Mouse (Mus musculus) lung, postnatal 14 days (tissue): ENCODE data around the gene Tmem132d.

Experiments used
- DNase-seq: peaks from one replicate; pipeline ENCODE4 v3.0.0; 2021

The Tmem132d gene

DNA sequence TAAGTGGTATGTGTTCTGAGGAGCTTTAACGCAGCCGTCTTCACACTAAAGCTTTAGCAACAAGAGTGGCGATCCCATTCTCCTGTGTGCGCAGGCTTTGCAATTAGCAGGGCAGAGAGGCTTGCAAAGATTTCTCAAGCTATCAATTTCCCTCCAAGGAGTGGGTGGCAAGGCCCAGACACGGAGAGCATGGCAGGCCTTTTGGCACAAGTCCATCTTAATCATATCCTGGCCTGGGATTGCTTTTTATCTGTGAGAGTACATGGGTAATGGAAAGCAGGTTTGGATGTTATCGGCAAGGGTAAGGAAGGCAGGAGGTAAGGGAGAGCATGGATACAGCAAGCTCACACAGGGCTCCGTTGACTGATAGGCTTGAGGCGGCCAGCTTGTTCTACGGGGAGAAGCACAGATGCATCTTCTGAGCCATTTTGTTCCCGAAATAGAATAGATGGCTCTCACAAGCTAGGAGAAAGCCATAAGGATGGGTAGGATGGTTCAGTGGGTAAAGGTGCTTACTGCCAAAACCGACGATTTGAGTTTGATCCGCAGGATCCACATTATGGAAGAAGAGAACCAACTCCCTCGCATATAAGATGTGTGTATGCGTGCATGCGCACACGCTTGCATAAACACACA lies 228.1 kb downstream of the Tmem132d start:
- DNase-seq, result no peak

DNA sequence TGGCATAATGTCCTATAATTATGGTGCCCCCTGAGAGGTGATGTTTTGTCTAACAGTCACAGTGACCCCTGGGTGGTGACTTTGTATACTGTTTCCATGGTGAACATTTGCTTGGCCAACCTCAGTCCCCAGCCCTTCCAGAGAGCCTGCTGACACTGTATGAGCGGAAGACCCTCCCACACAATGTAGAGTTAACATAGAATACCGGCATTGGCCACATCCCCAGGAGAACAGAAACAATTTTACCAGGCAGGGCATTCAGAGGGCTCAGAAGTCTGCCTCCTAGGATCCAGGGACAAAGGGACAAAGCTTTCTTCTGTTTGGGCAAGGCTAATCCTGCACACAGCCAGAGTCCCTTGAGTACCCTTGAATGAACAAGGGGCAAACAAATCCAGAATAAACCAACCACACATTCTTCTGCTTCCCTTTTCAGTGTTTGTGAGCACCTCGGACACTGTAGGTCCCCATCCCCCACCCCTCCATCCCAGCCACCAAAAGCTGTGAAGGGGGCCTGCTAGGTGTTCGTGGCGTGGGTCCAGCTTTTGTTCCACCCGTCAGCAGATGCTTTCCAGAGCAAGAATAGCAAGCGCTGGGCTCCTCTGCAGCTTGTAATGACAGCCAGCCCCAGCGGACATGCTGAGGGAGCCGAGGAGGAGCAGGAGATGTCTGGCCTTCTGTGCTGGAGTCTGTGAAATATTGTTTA lies 228.8 kb downstream of the Tmem132d start:
- DNase-seq, result peak; percentile 0

DNA sequence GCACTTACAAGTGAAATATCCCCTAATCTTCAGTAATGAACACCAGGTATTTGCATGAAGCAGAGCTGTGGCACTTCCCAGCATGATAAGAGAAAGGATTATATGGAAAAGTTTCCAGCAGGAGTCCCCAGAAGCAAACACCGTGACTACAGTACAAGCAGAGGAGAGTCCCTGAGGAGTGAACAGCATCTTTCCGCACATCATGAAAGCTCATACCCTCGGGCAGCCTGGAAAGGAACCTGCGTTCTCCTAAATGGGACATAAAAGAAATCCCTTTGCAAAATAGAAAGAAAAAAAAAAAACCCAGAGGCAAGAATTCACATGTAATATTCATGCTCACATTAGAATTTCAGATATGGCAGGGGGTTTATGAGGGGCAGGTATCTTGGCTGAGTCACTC lies 238.8 kb downstream of the Tmem132d start:
- no peak for DNase-seq

DNA sequence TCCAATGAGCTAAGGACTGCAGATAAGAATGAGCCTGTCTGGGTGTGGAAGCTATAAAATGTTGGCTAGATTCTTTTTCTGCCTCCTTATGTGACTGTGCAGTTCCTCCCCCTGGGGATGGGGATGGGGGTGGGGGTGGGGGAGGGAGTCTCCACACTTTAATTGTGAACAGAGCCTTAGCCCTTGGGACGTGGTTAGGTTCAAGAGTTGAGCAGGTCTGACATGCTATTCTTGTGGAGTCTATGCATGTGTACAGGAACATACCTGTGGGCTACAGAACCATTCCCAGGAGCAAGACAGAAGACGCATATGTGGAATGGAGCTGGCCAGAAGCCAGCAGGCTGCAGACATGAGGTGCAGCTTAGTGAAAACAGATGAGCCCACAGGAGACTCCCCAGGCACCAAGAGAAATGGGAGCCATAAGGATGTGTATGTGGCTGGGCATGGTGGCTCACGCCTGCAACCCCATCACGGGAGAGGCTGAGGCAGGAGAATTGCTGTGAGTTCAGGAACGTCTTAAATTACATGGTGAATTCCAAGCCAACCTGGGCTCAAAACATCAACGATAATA lies 240.3 kb downstream of the Tmem132d start:
- no peak for DNase-seq

DNA sequence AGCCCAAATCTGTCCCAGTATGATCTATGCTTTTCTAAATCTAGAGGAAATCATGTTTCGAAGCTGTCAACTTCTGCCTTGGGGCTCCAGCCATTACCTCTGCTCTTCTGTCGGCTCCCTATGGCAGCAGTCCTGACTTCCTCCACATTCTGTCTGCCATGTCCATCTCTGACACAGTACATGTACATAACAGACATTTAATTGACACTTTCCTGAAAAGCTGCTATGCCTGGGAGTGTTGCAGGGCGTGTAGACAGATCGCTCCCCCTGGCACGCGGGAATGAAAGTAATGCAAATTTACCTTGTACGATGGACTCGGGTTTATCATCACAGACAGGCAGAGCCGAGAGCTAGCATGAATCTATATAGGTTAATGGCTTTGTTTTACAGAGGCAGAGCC lies 241.2 kb downstream of the Tmem132d start:
- DNase-seq, result no peak

DNA sequence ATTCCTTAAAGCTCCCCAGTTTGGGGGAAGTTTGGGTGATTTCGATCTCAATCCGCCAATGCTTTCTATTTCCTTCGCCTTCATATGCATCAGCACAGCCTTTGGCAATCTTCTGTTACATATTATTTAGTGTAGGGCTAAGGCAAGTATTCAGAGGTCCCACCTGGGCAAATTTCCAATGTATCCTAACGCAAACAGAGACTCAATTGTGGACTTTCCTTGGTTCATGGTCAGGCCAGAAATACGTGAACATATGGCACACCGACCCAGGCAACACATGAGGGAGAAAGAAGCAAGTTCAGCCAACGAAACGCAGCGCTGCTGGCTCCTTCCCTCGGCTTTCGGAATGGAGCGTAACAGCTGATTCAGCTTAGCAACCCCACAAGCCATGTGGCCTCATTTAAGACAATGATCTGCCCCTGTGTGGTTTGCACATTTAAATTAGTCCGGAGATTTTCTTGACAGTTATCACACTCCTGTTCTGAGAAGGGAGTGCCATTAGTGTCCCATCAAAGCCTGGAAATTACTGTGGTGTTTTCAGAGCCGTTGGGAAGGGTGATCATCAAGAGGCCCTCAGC lies 242.5 kb downstream of the Tmem132d start:
- no peak for DNase-seq

DNA sequence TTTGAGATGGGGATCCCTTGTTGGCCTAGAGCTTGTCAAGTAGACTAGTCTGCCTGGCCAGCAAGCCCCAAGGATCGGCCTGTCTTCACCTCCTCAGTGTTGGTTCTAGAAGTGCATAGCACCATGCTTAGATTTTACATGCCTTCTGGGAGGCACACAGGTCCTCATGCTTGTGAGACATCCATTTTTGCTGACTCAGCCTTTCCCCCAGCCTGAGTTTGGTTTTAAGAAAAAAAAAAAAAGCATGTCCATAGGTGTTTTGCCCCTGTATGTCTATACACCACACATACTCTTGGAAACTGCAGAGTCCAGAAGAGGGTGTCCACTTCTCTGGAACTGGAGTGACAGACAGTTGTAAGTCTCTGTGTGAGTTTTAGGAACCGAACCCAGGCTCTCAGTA lies 256.6 kb downstream of the Tmem132d start:
- no peak for DNase-seq

DNA sequence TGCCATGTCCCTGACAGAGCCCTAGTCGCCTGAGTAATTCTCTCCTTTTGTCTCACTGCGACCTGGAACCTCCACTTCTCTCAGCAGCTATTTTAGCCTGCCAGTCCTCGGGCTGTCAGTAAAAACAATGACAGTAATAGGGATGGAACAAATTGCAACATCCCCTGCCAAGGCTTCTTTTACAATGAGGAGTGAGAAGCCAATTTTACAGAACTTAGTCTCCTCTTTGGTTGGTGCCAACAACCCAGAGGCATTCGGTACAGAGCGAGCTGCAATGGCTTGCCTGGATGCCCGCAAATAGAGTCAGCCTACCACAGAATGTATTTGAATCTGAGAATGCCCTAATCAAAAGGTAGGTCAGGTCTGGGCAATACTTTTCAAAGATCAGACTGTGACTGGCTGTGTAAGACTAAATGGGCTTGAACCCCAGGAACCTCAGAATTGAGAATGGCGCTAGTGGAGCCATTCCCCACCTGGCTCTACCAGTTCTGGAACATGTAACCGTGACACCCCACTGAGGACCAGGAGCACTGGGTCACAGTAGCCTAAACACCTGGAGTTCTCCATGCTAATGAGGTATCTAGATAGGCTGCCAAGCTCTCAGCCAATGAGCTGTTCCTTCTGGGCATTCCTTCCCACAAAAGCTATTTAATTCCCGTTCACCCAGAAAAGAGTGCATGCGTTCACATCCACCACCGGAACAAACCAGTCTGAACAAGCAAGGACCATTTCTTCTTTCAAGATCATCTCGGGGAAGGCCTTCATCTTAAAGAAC lies 273.8 kb downstream of the Tmem132d start:
- no peak for DNase-seq

DNA sequence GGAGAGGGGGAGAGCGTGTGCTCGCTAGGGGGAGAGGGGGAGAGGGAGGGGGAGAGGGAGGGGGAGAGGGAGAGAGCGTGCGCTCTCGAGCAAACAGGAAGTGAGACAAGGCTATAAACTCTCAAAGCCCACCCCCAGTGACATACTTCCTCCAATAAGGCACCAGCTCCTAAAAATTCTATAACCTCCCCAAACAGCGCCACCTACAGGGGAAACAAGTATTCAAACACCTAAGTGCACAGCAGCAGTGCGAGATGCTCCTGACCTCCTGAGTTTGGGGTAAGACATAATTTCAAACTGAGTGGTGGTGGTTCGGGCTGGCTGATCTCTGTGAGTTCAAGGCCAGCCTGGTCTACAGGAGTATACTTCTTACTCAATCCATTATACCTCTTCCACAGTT lies 281.4 kb downstream of the Tmem132d start:
- DNase-seq, result no peak

DNA sequence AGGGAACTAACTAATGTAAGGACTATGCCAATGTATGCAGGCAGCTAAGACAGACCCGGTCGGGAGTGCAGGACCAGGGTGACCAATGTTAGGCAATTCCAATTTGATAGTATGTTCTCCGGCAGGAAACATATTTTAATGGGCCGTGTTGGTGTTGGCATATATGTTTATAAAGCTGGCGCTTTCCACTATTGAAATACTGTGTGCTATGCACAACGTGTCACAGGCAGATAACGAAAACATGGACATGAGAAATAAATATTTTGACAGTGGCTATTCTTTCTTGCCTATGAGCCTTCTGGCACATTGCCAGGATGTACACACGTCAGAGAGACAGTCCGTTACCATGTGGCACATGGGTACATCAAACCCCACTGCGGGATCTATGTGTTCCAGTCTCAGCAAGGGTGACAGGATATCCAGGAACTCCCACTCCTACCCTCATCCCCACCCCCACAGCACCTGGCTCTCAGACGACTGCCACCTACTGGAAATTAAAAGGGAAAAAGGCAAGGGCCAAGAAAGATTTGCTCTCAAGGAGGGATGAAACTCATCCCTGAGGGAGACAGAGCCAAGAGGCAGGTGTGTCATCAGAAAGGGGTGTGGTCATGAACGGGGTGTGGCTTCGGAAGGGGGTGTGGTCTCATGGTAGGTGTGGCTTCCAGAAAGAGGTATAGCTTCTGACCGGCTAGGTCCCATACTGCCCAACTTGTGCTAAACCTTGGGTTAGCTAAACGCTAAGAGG lies 285.8 kb downstream of the Tmem132d start:
- DNase-seq, result no peak

DNA sequence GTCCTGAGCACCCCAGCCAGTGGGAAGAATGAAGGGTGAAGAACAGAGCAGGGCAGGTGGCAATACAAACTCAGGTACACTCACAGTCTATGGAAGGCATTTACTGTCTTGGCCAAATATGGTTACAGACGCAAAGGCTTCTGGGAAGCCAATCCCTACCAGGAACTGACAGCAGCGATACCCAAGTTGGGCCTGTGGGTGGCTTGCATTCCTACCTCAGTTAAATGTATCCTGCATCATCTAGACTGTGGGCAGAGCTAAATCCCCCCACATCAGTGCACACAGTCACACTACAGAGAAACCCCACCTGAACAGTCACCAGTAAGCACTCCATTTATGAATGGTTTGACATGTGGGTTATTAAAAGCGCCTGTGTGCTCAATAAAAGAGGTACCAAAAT lies 288.1 kb downstream of the Tmem132d start:
- DNase-seq, result no peak

DNA sequence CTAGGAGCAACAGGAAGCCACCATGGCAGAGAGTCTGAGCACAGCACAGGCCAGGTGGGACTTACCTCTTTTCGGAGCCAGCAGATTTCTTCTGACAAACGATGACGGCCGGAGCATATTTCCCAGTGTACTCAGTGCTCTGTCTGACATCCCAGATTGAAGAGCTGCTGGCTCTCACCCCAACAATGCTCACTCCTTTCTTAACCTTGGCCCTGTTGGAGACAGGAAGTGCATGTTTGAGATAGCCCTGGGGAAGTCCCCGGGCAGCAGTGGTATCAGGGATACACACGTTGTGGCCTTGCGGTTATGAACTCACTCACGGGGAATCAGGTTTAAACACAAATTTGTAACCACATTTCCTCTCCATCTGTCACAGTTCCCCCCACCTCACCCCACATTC lies 296.1 kb downstream of the Tmem132d start:
- DNase-seq, result no peak

DNA sequence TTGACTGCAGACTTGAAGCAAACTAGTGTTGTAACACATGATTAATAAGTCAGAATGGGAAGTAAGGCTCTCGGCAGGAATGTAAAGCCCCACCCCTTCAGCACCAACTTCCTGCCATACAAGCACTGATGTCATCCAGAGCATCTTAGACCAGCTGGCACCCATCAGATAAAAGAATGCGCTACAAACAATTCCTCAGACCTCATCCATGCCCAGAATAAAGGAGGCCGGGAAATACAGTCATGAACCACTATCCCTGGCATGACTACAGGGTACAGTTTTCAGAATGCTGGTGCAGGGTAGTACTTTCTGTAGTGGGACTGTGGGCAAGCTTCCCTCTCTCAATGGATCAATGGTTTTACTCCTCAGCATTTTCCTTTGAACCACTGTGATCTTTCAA lies 310.2 kb downstream of the Tmem132d start:
- no peak for DNase-seq

DNA sequence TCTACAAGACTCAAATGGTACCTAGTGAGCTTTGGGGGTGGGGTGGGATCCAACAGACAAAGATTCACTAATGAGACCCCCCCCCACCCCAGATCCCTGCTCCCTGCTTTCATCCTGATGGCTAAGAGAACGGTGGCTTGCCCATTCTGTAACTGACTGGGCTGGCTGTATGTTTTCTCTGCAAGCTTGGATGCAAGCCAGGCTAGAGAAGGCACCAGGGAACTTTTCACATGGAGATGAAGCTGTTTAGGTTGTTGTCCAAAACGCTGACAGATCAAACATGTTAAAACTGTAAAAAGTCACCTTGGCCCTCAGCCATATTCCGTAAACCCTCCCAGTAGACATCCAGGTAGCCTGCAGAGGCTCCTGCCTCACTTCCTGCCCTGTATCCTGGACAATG lies 313.7 kb downstream of the Tmem132d start:
- DNase-seq, result no peak

DNA sequence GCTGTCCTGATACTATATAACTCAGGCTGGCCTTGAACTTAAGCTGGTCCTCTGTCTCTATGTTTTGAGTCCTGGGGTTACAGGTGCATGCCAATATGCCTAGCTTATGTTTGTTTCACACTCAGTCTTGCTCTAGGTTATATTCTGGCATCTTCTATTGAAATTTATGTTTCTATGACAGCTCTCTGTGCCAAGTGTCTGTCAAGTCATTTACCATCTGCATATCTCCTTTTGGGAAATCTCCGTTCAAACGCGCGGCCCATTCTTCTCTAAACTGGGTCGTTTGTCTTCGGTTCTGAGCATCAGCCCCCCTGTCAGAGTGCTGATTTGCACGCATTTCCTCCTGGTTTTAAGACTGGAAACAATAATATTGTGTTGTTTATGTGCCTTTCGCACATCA lies 319.8 kb downstream of the Tmem132d start:
- DNase-seq, result no peak

DNA sequence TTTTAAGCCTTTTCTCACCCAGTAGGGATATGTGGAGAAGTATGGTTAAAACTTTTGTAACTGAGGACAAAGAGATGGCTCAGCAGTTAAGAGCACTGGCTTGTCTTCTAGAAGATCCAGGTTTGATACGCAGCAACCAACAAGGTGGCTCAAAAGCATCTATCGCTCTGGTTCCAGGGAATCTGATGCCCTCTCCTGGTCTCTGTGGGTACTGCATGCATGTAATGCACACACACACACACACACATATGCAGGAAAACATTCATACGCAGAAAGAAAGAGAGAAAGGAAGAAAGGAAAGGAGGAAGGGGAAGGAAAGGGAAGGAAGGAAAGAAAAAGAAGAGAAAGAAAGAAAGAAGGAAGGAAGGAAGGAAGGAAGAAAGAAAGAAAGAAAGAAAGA lies 320.4 kb downstream of the Tmem132d start:
- DNase-seq, result no peak

DNA sequence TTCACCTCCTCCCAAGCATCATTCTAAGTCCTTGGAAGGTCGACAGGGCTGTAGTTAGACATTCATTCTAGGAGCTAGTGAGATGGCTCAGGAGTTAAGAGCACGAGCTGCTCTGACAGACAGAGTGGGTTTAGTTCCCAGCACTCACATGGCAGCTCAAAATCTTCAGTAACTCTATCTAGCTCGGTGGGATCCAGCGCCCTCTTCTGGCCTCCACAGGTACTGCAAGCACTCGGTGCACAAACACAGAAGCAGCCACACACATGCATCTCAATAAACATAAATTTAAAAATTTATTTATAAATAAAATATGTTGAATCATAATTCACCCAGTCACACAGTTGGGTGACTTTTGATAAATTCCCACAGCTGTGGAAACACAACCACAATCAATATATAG lies 321.2 kb downstream of the Tmem132d start:
- no peak for DNase-seq

DNA sequence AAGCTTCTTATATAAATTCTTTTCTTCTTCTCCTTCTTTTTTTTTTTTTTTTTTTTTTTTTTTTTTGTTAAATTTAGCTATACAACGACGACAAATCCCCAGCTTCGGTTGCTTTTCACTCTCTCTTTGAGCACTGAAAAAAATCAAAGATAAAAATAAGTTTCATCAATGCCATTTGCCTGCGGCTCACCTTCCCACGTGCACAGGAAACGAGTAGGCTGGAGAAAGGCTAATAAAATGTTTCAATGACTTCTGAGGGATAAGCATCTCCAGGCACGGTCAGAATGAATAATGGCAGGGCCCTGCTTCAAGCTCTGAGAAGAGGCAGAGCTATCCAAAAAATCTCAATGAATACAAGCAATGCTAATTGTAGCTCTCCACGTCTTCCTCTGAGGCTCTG lies 330.3 kb downstream of the Tmem132d start:
- DNase-seq, result no peak

DNA sequence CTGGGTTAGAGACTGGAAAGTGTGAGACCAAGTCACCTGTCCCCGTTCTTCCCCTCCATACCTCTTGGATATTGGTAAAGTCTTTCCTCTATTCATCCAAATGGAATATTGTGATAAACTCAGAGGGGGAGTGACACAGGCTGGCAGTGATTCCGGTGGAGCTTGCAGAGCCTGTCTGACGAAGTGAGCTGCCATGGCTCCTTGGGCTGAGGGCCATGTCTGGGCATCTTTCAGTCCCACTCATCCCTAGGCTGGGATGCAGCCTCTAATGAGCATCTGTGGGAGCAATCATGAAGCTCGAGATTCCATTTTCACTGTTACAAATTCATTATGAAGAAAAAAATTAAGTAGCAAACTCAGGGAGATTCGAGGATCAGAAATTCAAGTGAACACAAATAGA lies 332.5 kb downstream of the Tmem132d start:
- no peak for DNase-seq

DNA sequence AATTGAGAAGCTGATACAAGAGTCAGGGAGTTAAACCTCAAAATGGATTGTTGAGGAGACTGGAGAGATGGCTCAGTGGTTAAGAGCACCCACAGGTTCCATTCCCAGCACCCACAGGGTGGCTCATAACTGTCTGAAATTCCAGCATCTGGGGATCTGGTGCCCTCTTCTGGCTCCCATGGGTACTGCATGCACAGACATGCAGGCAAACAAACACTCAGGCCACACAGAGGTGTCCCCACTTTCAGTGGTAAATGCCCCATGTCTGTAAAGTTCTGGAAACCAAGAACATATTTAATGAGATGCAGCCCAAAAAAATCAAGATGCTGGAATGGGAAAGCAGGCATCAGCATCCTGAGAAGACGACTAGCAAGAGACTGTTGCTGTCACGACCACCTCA lies 333.4 kb downstream of the Tmem132d start:
- no peak for DNase-seq

DNA sequence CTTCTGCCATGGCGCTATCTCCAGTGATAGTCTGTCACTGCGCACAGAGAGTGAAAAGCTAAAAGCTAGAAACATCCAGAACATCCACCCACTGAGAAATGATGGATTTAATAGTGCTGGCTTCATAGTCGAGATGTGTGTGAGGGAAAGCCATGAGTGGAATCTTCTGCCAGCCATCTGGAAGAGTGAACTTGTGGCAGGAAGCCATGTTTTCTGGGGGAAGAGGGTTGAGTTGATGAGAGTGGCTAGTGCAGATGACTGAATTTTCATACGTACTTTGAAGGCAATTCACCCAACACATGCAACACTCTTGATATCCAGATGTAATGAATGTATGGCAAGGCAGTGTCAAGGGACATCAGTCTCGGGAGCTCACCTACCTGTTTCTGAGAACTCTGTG lies 342.3 kb downstream of the Tmem132d start:
- no peak for DNase-seq

DNA sequence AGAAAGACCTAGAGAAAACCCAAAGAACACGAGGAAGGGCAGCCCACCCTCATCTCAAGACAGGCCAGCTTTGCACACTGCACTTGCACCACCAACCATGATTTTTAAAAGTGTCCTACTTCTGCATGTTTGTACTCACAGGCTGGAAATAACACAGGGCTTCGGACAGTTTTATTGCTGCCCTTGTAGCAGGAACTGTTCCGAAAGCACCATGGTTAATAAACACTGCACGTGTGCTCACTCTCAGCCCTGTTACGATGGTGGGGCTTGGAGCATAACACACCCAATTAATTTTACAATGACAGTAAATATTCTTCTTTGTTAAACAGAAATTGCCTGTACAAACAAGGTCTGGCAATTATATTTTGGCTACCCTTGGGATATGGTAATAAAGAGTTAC lies 357.4 kb downstream of the Tmem132d start:
- DNase-seq, result no peak

DNA sequence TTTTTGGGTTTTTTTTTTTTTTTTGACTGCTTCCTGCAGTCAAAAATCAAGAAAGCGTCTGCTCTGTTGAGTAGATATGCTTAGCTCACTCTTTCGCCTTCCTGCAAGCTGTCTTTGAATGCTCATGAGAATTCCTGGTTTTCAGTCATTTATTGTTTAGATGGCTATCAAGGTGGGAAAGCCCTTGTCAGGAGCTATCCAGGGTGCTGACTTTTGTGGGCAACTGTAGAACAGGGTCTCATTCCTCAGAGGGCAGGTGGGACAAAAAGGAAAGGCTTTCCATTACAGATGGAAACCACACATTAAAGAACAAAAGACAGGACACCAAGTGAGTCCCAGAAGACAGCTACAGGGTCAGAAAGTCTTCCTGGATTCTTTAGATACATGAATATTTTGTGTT lies 360.3 kb downstream of the Tmem132d start:
- no peak for DNase-seq
